Mouse (Mus musculus) neural tube, embryonic 12.5 days (tissue): ENCODE results near the gene Ell. TPM values are rescaled to one million over a fixed set of nuclear protein-coding genes. Genes with fewer than 3 reads are reported as not detected.

ENCODE experiments used
- ATAC-seq: fragments of 200-750 bp; cut with Nextera tagmentation; 2 replicates; pipeline ENCODE4 v1.8.0; 2017; ENCODE audit warnings: low read depth, mild to moderate bottlenecking, moderate TSS enrichment, moderate library complexity; ENCODE audit not compliant: low FRiP score
- H3K27ac ChIP-seq: fragments of 300-500 bp; sonication (generic); 2 replicates; pipeline ENCODE4 v1.5.1; 2016
- H3K27me3 ChIP-seq: fragments of 300-500 bp; sonication (generic); replicated peaks from 2 replicates; pipeline ENCODE4 v1.6.1; 2016; ENCODE audit warnings: mild to moderate bottlenecking
- H3K36me3 ChIP-seq: fragments of 300-500 bp; sonication (generic); 2 replicates; pipeline ENCODE4 v1.6.1; 2016; ENCODE audit warnings: mild to moderate bottlenecking
- H3K4me1 ChIP-seq: fragments of 300-500 bp; sonication (generic); 2 replicates; pipeline ENCODE4 v1.6.1; 2016
- H3K4me2 ChIP-seq: fragments of 300-500 bp; sonication (generic); replicated peaks from 2 replicates; pipeline ENCODE4 v1.6.1; 2016; ENCODE audit warnings: mild to moderate bottlenecking
- H3K4me3 ChIP-seq: fragments of 300-500 bp; sonication (generic); 2 replicates; pipeline ENCODE4 v1.5.1; 2016
- H3K9ac ChIP-seq: fragments of 300-500 bp; sonication (generic); 2 replicates; pipeline ENCODE4 v1.6.1; 2016; ENCODE audit warnings: mild to moderate bottlenecking
- H3K9me3 ChIP-seq: fragments of 300-500 bp; sonication (generic); 2 replicates; pipeline ENCODE4 v1.6.1; 2016; ENCODE audit warnings: mild to moderate bottlenecking
- WGBS: fragments of 180-500 bp; shearing (Covaris S2); methylation state at CpG from one replicate; pipeline ENCODE4 v1.1.7; 2016; 5-methylcytosine and 5-hydroxymethylcytosine counted together
- polyA plus RNA-seq: library from polyadenylated mRNA; unstranded; fragments of >200 nt; fragmentation: Nextera tagmentation; extraction: Ambion mirVana; gene quantifications from 2 replicates; pipeline ENCODE4 v1.2.1, GENCODE M21; 2016

The Ell gene
- polyA plus RNA-seq, 1 experiment from 2014 or later = 19.5 TPM

- no peak overlapping the region for H3K27ac ChIP-seq
- H3K9me3 ChIP-seq = no peaks in the 10 kb centered on the region
- peaks cover 17% of the 10 kb centered on the region for H3K36me3 ChIP-seq
- peak overlapping the region; percentile 43 for H3K4me3 ChIP-seq
- peak overlapping the region; percentile 92 for H3K4me2 ChIP-seq
- peaks cover 83% of the 10 kb centered on the region for H3K4me1 ChIP-seq
- H3K27me3 ChIP-seq = peaks cover 7% of the 10 kb centered on the region
- peak; percentile 17 for ATAC-seq
- 2% methylated on average over 29 of the region's 29 CpGs for WGBS
- peak overlapping the region; percentile 79 for H3K9ac ChIP-seq
Observed at GRCm38 (mm10) chr8:70598283-70598682, 59.0 kb downstream of the Ell start.

- Histone ChIP-seq H3K27ac (no peak overlapping the region), H3K4me3 (peak overlapping the region; percentile 43; the same call in 1 of the 2 replicates), H3K36me3 (peaks cover 17% of the 10 kb centered on the region), H3K27me3 (peaks cover 7% of the 10 kb centered on the region), H3K4me1 (peaks cover 79% of the 10 kb centered on the region), H3K9me3 (no peaks in the 10 kb centered on the region), H3K4me2 (peak overlapping the region; percentile 92), H3K9ac (peak overlapping the region; percentile 79)
- 13% methylated on average over 10 of the region's 10 CpGs for WGBS
- no peak for ATAC-seq
Observed at GRCm38 (mm10) chr8:70598722-70599121, 59.5 kb downstream of the Ell start.

GRCm38 (mm10) chr8:70599507-70600290, 60.4 kb downstream of the Ell start:
- 83% methylated on average over 12 of the region's 12 CpGs for WGBS
- Histone ChIP-seq H3K4me1 (peaks cover 77% of the 10 kb centered on the region), H3K27me3 (peaks cover 7% of the 10 kb centered on the region), H3K27ac (no peak overlapping the region), H3K9me3 (no peaks in the 10 kb centered on the region), H3K4me3 (no peak overlapping the region), H3K36me3 (peaks cover 17% of the 10 kb centered on the region), H3K9ac (0 out of 2 replicates have a peak overlapping the region, but pooled peaks have one; percentile 26), H3K4me2 (peak overlapping the region; percentile 59; the same call in 1 of the 2 replicates)
- ATAC-seq = no peak

GRCm38 (mm10) chr8:70600473-70601270, 61.4 kb downstream of the Ell start:
- Histone ChIP-seq H3K4me2 (peak overlapping the region; percentile 59), H3K27ac (peak overlapping the region; percentile 66), H3K9me3 (no peaks in the 10 kb centered on the region), H3K4me3 (peak overlapping the region; percentile 9; the same call in 1 of the 2 replicates), H3K4me1 (peaks cover 73% of the 10 kb centered on the region), H3K36me3 (peaks cover 17% of the 10 kb centered on the region), H3K27me3 (peaks cover 7% of the 10 kb centered on the region), H3K9ac (peak overlapping the region; percentile 26; the same call in 1 of the 2 replicates)
- ATAC-seq = peak; percentile 12
- 16% methylated on average over 10 of the region's 10 CpGs for WGBS

- peaks cover 17% of the 10 kb centered on the region for H3K36me3 ChIP-seq
- H3K4me2 ChIP-seq = peak overlapping the region; percentile 59
- peaks cover under 1% of the 10 kb centered on the region; the same call in 1 of the 2 replicates for H3K27me3 ChIP-seq
- peak overlapping the region; percentile 66 for H3K27ac ChIP-seq
- peak overlapping the region; percentile 9; the same call in 1 of the 2 replicates for H3K4me3 ChIP-seq
- H3K9me3 ChIP-seq = no peaks in the 10 kb centered on the region
- WGBS = 1% methylated on average over 26 of the region's 26 CpGs
- peaks cover 74% of the 10 kb centered on the region for H3K4me1 ChIP-seq
- H3K9ac ChIP-seq = peak overlapping the region; percentile 18; the same call in 1 of the 2 replicates
- peak; percentile 63 for ATAC-seq
Observed at GRCm38 (mm10) chr8:70601271-70601649, 62.0 kb downstream of the Ell start.

GRCm38 (mm10) chr8:70602139-70602811, 63.0 kb downstream of the Ell start:
- no peak overlapping the region for H3K27ac ChIP-seq
- H3K4me2 ChIP-seq = no peak overlapping the region
- no peak overlapping the region for H3K9ac ChIP-seq
- no peak overlapping the region for H3K4me3 ChIP-seq
- H3K9me3 ChIP-seq = no peaks in the 10 kb centered on the region
- WGBS = 91% methylated on average over 13 of the region's 13 CpGs
- peaks cover 13% of the 10 kb centered on the region for H3K36me3 ChIP-seq
- H3K27me3 ChIP-seq = no peaks in the 10 kb centered on the region
- ATAC-seq = no peak
- H3K4me1 ChIP-seq = peaks cover 79% of the 10 kb centered on the region

- 85% methylated on average over 7 of the region's 7 CpGs for WGBS
- peaks cover 13% of the 10 kb centered on the region for H3K36me3 ChIP-seq
- peaks cover 74% of the 10 kb centered on the region for H3K4me1 ChIP-seq
- no peak overlapping the region for H3K27ac ChIP-seq
- no peaks in the 10 kb centered on the region for H3K27me3 ChIP-seq
- no peak overlapping the region for H3K9ac ChIP-seq
- H3K4me2 ChIP-seq = 0 out of 2 replicates have a peak overlapping the region, but pooled peaks have one; percentile 7
- H3K4me3 ChIP-seq = no peak overlapping the region
- no peaks in the 10 kb centered on the region for H3K9me3 ChIP-seq
- ATAC-seq = no peak
Observed at GRCm38 (mm10) chr8:70604558-70604957, 65.3 kb downstream of the Ell start.

- no peak for ATAC-seq
- Histone ChIP-seq H3K9ac (no peak overlapping the region), H3K4me2 (peak overlapping the region; percentile 81), H3K4me3 (no peak overlapping the region), H3K9me3 (no peaks in the 10 kb centered on the region), H3K27me3 (no peaks in the 10 kb centered on the region), H3K4me1 (peaks cover 75% of the 10 kb centered on the region), H3K27ac (no peak overlapping the region), H3K36me3 (peaks cover 13% of the 10 kb centered on the region)
- WGBS = 88% methylated on average over 9 of the region's 9 CpGs
Observed at GRCm38 (mm10) chr8:70605871-70606779, 66.9 kb downstream of the Ell start.

- 68% methylated on average over 18 of the region's 18 CpGs for WGBS
- H3K4me1 ChIP-seq = peaks cover 73% of the 10 kb centered on the region
- no peak overlapping the region for H3K27ac ChIP-seq
Observed at GRCm38 (mm10) chr8:70606780-70607602, 67.7 kb downstream of the Ell start.

GRCm38 (mm10) chr8:70607603-70607897, 68.3 kb downstream of the Ell start:
- peak overlapping the region; percentile 82 for H3K4me3 ChIP-seq
- H3K4me1 ChIP-seq = peaks cover 68% of the 10 kb centered on the region
- H3K4me2 ChIP-seq = peak overlapping the region; percentile 81
- 34% methylated on average over 6 of the region's 6 CpGs for WGBS
- no peaks in the 10 kb centered on the region for H3K27me3 ChIP-seq
- no peaks in the 10 kb centered on the region for H3K9me3 ChIP-seq
- 0 out of 2 replicates have a peak, but pooled peaks cover 4% of the 10 kb centered on the region for H3K36me3 ChIP-seq
- H3K9ac ChIP-seq = peak overlapping the region; percentile 84
- no peak overlapping the region for H3K27ac ChIP-seq
- ATAC-seq = no peak

More at GRCm38 (mm10) chr8:70606780-70607602, 67.7 kb downstream of the Ell start:
- peak overlapping the region; percentile 82 for H3K4me3 ChIP-seq
- ATAC-seq = no peak
- H3K27me3 ChIP-seq = no peaks in the 10 kb centered on the region
- peak overlapping the region; percentile 84 for H3K9ac ChIP-seq
- H3K4me2 ChIP-seq = peak overlapping the region; percentile 81
- no peaks in the 10 kb centered on the region for H3K9me3 ChIP-seq
- peaks cover 9% of the 10 kb centered on the region for H3K36me3 ChIP-seq
